Mouse (Mus musculus): Measurements from ENCODE around the gene Twf1. TPM values are rescaled to one million over a fixed set of nuclear protein-coding genes. Genes with fewer than 3 reads are reported as not detected.
A peak's percentile ranks its signal among the peaks of the same experiment; 100 is the strongest.

Gene Twf1
- polyA plus RNA-seq, 1 experiment from 2014 or later, result 91.0 TPM

DNA sequence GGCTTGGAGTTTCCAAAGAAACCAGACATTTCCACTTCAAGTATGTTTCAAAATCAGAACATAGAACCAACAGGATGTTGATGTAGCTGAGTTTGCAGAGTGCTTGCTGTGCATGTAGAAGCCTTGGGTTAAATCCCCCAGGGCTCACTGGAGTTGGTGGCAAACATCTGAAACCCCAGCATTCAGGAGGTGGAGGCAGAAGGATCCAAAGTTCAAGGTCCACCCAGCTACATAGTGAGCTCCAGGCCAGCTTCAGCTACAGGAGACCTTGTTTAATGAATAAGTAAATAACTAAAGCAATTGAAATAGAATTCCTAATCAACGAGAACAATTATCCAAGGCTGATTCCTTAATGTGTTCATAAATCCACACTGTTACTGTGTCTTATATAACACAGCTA is 3.9 kb upstream of the Twf1 start:
- Histone ChIP-seq H3K4me3 (no peak overlapping the region), H3K27ac (replicated peaks) (no peak overlapping the region), H3K9me3 (replicated peaks) (no peaks in the 10 kb centered on the region), H3K27me3 (ENCODE audit: low read depth, poor library complexity, severe bottlenecking) (no peaks in the 10 kb centered on the region), H3K36me3 (no peaks in the 10 kb centered on the region), H3K4me1 (peaks cover 10% of the 10 kb centered on the region)
- DNase-seq (ENCODE audit: low spot score), result no peak
- WGBS, result 80% methylated on average over 1 of the region's 1 CpGs

- peaks cover 14% of the 10 kb centered on the region for H3K4me1 ChIP-seq
- no peak for DNase-seq (ENCODE audit: low spot score)
Measured at GRCm38 (mm10) chr15:94591356-94591755, 1.7 kb upstream of the Twf1 start.

DNA sequence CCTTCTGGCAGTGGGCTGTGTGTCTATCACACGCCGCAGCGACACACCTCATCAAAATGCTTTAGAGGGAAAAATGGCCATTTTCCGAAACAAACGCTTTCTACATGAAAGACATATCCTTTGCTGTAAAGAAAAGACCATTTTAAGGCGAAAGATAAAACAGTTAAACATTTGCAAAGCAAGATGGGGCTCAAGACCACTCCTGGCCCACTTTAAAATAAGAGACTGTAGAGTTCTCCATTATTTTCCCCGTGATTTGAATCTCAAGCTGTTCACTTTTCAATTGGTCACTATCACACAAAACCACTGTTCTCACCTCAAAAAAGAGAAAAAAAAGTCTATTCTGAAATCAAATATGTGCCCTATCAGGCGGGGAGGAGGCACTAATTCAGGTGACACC is 394 bp upstream of the Twf1 start:
- no peaks in the 10 kb centered on the region for H3K27me3 ChIP-seq (ENCODE audit: low read depth, poor library complexity, severe bottlenecking)
- DNase-seq (ENCODE audit: low spot score), result no peak
- H3K9me3 ChIP-seq (replicated peaks), result no peaks in the 10 kb centered on the region
- peaks cover 14% of the 10 kb centered on the region for H3K4me1 ChIP-seq
- peak overlapping the region; percentile 91 for H3K27ac ChIP-seq (replicated peaks)
- 14% methylated on average over 8 of the region's 8 CpGs for WGBS
- H3K36me3 ChIP-seq, result peaks cover 16% of the 10 kb centered on the region
- H3K4me3 ChIP-seq, result peak overlapping the region; percentile 89

More at GRCm38 (mm10) chr15:94591356-94591755, 1.7 kb upstream of the Twf1 start:
- H3K27me3 ChIP-seq (ENCODE audit: low read depth, poor library complexity, severe bottlenecking), result no peaks in the 10 kb centered on the region
- H3K27ac ChIP-seq (replicated peaks), result no peak overlapping the region
- H3K4me3 ChIP-seq, result no peak overlapping the region
- no peaks in the 10 kb centered on the region for H3K9me3 ChIP-seq (replicated peaks)
- 88% methylated on average over 4 of the region's 4 CpGs for WGBS
- peaks cover 4% of the 10 kb centered on the region; the same call in 1 of the 2 replicates for H3K36me3 ChIP-seq

GRCm38 (mm10) chr15:94587826-94588715 is 1.6 kb downstream of the Twf1 start:
- 91% methylated on average over 9 of the region's 9 CpGs for WGBS

DNA sequence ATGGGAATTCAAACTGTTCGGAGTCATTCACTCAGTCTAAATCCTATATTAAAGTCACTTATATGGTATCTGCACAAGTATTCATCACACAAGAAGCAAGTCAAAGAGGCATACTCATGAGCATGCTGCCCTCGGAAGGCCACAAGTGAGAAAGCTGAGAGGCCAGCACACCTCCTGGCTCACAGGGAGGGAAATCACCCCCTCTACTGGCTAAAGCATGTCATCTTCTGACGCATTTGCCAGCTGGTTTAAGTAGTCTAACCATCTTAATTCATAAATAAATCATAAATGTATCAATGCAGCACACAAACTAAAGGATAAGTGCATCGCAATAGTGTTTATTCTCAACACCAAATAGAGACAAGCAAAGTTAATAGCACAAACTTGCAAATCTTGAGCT is 5.0 kb downstream of the Twf1 start:
- Histone ChIP-seq H3K27me3 (ENCODE audit: low read depth, poor library complexity, severe bottlenecking) (no peaks in the 10 kb centered on the region), H3K9me3 (replicated peaks) (no peaks in the 10 kb centered on the region), H3K27ac (replicated peaks) (no peak overlapping the region), H3K36me3 (peaks cover 70% of the 10 kb centered on the region), H3K4me3 (no peak overlapping the region), H3K4me1 (peaks cover 14% of the 10 kb centered on the region)
- 92% methylated on average over 4 of the region's 4 CpGs for WGBS
- no peak for DNase-seq (ENCODE audit: low spot score)

More at GRCm38 (mm10) chr15:94587826-94588715, 1.6 kb downstream of the Twf1 start:
- Histone ChIP-seq H3K27me3 (ENCODE audit: low read depth, poor library complexity, severe bottlenecking) (no peaks in the 10 kb centered on the region), H3K9me3 (replicated peaks) (no peaks in the 10 kb centered on the region), H3K27ac (replicated peaks) (no peak overlapping the region), H3K4me3 (peak overlapping the region; percentile 89), H3K4me1 (peaks cover 14% of the 10 kb centered on the region), H3K36me3 (peaks cover 36% of the 10 kb centered on the region)
- DNase-seq (ENCODE audit: low spot score), result no peak

DNA sequence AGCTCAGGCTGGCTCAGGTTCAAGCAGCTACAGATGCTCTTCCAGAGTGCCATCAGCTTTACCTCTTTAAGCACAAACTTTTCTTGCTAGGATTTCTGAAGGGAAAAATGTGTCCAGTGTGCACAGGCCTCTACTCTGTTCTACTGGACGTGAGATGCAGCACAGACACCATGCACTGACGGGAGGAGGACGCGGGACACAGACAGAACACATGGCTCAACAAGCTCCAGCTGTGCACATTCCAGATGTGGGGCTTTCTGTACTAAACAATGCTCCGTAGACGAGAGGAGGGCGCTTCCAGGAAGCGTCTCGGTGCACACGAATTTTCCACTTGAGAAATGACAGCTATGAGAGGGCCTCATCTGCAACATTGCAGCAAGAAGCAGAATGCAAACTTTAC is 6.5 kb downstream of the Twf1 start:
- H3K27ac ChIP-seq (replicated peaks), result no peak overlapping the region
- H3K27me3 ChIP-seq (ENCODE audit: low read depth, poor library complexity, severe bottlenecking), result no peaks in the 10 kb centered on the region
- no peak overlapping the region for H3K4me3 ChIP-seq
- DNase-seq (ENCODE audit: low spot score), result no peak
- H3K36me3 ChIP-seq, result peaks cover 82% of the 10 kb centered on the region
- H3K4me1 ChIP-seq, result peaks cover 4% of the 10 kb centered on the region
- H3K9me3 ChIP-seq (replicated peaks), result no peaks in the 10 kb centered on the region
- WGBS, result 92% methylated on average over 10 of the region's 10 CpGs

DNA sequence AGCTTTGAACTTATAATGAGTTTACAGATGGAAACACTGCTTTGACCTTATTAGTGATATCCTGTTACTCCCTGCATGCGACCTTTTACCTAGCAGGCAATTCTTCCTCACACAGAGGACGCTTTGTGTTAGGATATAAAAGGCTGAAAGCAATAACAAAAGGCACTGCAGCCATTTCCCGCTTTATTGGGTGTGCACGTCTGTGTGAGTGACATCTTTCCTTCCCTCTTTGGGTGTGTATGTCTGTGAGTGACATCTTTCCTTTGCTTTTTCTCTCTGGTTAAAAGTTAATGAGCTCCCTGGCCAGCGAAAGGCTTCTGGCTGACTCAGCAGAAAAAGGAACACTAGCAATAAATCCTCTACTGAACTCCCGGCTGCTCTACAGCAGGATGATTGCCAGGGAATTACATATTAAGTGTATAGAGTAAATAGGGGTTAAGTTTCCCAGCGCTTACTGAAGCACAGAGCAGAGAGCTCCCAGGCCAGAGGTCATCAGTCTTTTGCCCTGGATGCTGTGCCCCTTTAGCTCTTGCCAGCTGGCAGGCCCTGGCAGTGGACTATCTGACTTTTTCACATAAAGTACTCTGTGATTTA is 7.6 kb downstream of the Twf1 start:
- Histone ChIP-seq H3K9me3 (replicated peaks) (no peaks in the 10 kb centered on the region), H3K36me3 (peaks cover 85% of the 10 kb centered on the region), H3K4me3 (no peak overlapping the region), H3K4me1 (no peaks in the 10 kb centered on the region), H3K27me3 (ENCODE audit: low read depth, poor library complexity, severe bottlenecking) (no peaks in the 10 kb centered on the region), H3K27ac (replicated peaks) (no peak overlapping the region)
- no peak for DNase-seq (ENCODE audit: low spot score)
- WGBS, result 80% methylated on average over 7 of the region's 7 CpGs

DNA sequence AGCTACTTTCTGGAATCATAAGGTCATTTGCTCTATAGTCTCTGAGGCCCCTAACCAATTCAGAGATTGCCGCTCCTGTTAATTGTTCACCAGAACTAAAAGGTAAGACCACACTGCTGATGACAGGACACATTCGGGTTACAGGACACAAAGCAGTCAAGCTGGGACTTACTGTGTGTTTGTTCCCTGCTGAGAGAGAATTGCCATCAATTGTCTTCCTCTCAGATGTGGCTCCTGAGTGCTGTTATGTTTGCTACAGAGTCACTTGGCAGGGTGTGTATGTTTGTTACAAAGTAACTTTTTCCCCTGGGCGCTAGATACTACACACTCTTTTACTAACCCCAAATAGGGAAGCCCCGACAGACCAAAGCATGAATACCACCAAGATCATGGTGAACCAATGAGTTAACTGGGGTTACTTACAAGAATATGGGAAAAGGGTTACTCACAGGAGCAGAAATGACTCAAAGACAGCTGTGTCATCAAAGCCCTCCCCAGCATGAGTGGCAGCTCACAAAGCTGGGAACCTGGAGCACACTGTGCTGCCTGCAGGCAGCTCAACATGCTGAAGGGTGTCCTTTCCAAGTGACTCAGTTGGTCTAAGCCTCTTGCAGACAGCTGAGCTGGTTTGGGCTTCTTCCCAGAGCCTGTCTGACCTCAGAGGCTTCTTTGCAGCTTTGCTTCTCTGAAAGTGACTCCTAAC is 15.0 kb downstream of the Twf1 start:
- Histone ChIP-seq H3K4me1 (no peaks in the 10 kb centered on the region), H3K27ac (replicated peaks) (no peak overlapping the region), H3K27me3 (ENCODE audit: low read depth, poor library complexity, severe bottlenecking) (no peaks in the 10 kb centered on the region), H3K4me3 (no peak overlapping the region), H3K36me3 (peaks cover 15% of the 10 kb centered on the region), H3K9me3 (replicated peaks) (no peaks in the 10 kb centered on the region)
- WGBS, result 74% methylated on average over 4 of the region's 4 CpGs
- DNase-seq (ENCODE audit: low spot score), result no peak

DNA sequence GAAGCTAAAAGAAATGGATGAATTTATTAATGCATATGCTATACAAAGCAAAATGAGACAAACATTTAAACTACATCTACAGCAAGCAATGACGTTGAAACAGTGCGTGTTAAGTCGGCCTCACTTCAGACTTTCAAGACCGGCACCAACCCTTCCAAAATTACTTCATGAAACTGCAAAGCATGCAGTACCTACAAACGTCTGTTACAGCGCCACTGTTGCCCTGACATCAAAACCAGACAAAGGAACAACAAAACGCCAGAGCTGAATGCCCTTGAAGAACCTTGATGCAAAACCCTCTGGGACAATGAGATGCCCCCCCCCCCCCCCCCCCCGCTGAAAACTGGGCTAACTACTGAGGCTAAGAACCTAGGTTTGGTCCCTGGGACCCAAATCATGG is 16.9 kb downstream of the Twf1 start:
- Histone ChIP-seq H3K27ac (replicated peaks) (no peak overlapping the region), H3K4me3 (no peak overlapping the region), H3K9me3 (replicated peaks) (no peaks in the 10 kb centered on the region), H3K27me3 (ENCODE audit: low read depth, poor library complexity, severe bottlenecking) (no peaks in the 10 kb centered on the region), H3K36me3 (no peaks in the 10 kb centered on the region), H3K4me1 (no peaks in the 10 kb centered on the region)
- WGBS, result 85% methylated on average over 7 of the region's 8 CpGs
- DNase-seq (ENCODE audit: low spot score), result no peak

GRCm38 (mm10) chr15:94571501-94571900 is 18.2 kb downstream of the Twf1 start:
- H3K36me3 ChIP-seq, result no peaks in the 10 kb centered on the region
- no peaks in the 10 kb centered on the region for H3K9me3 ChIP-seq (replicated peaks)
- no peak overlapping the region for H3K4me3 ChIP-seq
- H3K27me3 ChIP-seq (ENCODE audit: low read depth, poor library complexity, severe bottlenecking), result no peaks in the 10 kb centered on the region
- H3K27ac ChIP-seq (replicated peaks), result no peak overlapping the region
- WGBS, result 88% methylated on average over 4 of the region's 4 CpGs
- no peak for DNase-seq (ENCODE audit: low spot score)
- H3K4me1 ChIP-seq, result no peaks in the 10 kb centered on the region

DNA sequence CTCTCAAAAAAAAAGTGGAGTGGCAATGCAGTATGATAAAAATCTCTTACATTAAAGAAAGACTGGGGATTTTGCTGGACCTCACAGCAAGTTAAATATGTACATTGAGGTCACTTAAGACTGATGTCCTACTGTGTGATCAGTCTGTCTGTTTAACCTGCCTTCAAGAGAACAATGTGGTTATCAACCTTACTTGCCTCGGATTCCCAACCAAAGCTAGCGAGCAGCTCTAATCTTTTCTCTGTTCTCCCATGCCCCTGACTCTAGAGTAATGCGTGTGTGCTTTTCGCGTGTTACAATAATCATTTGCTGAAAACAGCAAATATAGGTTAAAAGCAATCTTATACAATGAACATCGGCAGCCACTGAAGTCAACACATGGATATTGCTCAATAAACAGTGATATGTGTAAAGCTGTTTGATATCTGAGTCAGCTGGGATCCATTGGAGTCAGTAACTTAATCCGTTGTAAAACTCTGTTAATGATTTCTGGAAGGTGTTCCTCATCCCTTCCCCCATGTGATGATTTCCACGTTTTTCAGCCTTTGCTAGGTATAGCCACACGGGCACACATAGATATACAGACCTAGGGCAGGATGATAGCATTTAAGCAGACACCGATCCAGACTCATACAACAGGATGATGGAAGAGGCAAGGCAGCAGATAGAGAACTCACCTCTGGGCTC is 21.1 kb downstream of the Twf1 start:
- Histone ChIP-seq H3K36me3 (no peaks in the 10 kb centered on the region), H3K4me3 (no peak overlapping the region), H3K27ac (replicated peaks) (no peak overlapping the region), H3K4me1 (no peaks in the 10 kb centered on the region), H3K9me3 (replicated peaks) (no peaks in the 10 kb centered on the region), H3K27me3 (ENCODE audit: low read depth, poor library complexity, severe bottlenecking) (no peaks in the 10 kb centered on the region)
- DNase-seq (ENCODE audit: low spot score), result no peak
- WGBS, result 94% methylated on average over 10 of the region's 10 CpGs

DNA sequence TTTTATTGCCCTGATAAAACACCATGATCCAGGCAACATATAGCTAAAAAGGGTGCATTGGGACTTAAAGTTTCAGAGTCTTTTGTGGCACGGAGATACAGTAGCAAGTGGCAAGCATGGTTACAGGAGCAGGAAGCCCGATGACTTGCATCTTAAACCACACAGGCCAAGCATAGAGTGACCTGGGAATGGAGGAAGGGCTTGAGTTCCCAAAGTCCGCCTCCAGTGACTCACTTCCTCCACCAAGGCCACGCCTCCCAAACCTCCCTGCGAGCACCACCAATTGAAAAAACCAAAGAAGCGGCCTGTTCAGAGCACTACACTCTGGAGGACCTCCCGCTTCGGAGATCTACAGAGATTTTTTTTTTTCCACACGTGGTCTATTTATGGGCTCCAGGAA is 23.8 kb downstream of the Twf1 start:
- Histone ChIP-seq H3K4me1 (no peaks in the 10 kb centered on the region), H3K27ac (replicated peaks) (no peak overlapping the region), H3K4me3 (no peak overlapping the region), H3K9me3 (replicated peaks) (no peaks in the 10 kb centered on the region), H3K27me3 (ENCODE audit: low read depth, poor library complexity, severe bottlenecking) (no peaks in the 10 kb centered on the region), H3K36me3 (no peaks in the 10 kb centered on the region)
- 89% methylated on average over 9 of the region's 9 CpGs for WGBS
- no peak for DNase-seq (ENCODE audit: low spot score)
